Mouse (Mus musculus) cerebellum, adult (tissue): Measurements from ENCODE around the gene Cdh13.
A peak's percentile ranks its signal among the peaks of the same experiment; 100 is the strongest.

ENCODE experiments used
- ATAC-seq: cut with Nextera tagmentation; 2 replicates; pipeline ENCODE4 v1.9.2; 2017; ENCODE audit warnings: mild to moderate bottlenecking, moderate library complexity, mixed read lengths; ENCODE audit not compliant: insufficient number of reproducible peaks, low FRiP score, low TSS enrichment

The Cdh13 gene

GRCm38 (mm10) chr8:118378985-118379384, 95.5 kb downstream of the Cdh13 start:
- no peak for ATAC-seq

GRCm38 (mm10) chr8:118379657-118380056, 96.1 kb downstream of the Cdh13 start:
- no peak for ATAC-seq

DNA sequence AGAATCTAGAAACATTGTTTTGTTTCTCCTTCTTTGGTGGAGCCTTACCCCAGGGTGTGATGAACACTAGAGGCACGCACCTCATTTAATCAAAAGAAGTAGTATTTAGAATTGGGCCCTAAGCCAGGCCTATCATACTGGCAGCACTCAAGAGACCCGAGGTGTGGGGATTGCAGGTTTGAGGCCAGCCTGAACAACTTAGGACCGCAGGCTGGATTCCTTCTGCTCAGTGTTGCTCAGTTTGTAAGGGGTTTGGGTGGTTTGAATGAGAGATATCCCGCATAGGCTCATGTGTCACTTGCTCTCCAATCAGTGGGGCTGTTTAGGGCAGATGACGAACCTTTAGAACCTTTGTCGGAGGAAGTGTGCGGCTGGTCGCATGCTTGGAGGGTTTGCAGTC, 96.5 kb downstream of the Cdh13 start:
- no peak for ATAC-seq

- no peak for ATAC-seq
Observed at GRCm38 (mm10) chr8:118380782-118381181, 97.2 kb downstream of the Cdh13 start.

GRCm38 (mm10) chr8:118381641-118382040, 98.1 kb downstream of the Cdh13 start:
- ATAC-seq, result no peak

GRCm38 (mm10) chr8:118384314-118384713, 100.8 kb downstream of the Cdh13 start:
- no peak for ATAC-seq

- no peak for ATAC-seq
Observed at GRCm38 (mm10) chr8:118389456-118389855, 105.9 kb downstream of the Cdh13 start.

GRCm38 (mm10) chr8:118393909-118394650, 110.5 kb downstream of the Cdh13 start:
- peak; percentile 46 for ATAC-seq

GRCm38 (mm10) chr8:118395178-118395577, 111.6 kb downstream of the Cdh13 start:
- ATAC-seq, result no peak

DNA sequence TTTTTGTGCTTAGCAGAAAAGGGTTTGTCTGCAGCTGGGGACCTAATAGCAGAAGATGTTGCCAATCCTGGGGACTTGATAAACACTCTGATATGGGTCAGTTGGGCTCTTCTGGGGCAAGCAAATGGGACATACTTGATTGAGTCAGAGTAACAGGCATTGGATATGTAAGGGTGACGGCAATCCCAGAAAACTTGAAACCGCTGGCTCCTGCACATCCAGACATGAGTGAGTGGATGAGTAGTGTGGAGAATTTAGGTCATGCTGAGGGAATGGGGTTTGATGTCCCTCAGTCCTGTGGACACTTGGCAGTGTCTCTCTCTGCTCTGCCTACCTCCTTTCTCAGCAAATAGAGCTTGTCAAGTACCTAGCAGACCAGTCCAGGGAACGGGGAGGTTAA, 121.3 kb downstream of the Cdh13 start:
- no peak for ATAC-seq

DNA sequence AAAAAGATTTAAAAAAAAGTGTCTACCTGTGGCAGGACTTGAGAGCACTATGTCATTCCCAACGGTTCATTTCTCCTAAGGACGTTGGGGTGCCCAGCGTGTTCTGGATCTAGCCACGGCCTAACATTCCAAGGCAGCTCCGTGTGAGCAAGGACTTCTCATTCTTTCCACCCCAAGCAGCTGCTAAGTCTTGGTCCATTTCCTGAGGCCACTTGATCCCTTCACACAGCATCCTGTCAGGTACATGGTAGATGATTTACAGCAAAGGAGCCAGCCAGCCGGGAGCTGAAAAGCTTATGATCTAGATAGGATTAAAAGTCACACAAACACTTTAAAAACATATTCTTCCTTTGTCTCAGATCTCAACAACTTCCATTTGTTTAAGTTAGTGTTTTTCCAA, 123.8 kb downstream of the Cdh13 start:
- no peak for ATAC-seq

- no peak for ATAC-seq
Observed at GRCm38 (mm10) chr8:118409396-118409795, 125.9 kb downstream of the Cdh13 start.

- no peak for ATAC-seq
Observed at GRCm38 (mm10) chr8:118410341-118410970, 126.9 kb downstream of the Cdh13 start.

- no peak for ATAC-seq
Observed at GRCm38 (mm10) chr8:118415672-118416071, 132.1 kb downstream of the Cdh13 start.

DNA sequence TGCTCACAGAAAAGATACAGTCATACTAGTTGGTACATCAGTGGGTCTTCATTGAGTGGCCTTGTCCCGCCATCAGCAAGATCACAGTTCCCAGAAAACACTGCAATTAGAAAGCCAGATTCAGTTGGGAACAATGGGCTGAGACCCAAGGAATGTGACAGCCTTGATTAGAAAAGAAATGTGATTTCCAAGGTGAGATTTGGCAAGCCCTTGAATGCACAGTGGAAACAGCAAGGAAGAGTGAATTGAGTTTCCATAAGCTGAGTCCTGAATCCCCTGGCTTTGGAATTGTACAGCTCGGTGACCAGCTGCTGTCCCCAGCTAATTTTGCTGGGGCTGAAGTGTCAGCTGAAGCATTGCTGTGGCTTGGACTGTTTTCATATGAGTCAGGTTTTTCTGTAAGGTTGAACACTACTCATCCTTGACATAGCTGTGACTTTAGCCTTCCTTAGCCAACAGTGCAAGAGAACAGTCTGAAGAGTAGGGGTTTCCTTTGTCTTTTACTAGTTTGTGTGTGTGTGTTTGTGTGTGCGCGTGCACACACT, 133.3 kb downstream of the Cdh13 start:
- no peak for ATAC-seq

DNA sequence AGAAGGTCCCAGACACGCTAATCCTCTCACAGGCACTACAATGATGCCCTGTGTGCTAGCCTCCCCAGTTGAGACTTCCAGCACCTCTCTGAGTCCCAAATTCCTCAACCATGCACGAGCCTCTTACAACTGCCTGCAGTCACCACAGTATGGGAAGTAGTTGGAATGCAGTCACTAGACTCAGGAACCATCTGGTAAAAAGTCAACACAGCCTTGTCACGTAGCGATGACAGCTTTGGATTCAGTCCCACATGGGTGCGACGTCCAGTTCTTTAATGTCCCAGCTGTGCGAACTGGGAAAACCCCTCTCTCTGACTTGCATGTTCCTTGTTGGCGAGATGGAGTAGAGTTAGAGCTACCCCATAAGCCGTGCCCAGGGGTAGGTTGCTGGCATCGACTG, 139.1 kb downstream of the Cdh13 start:
- no peak for ATAC-seq

DNA sequence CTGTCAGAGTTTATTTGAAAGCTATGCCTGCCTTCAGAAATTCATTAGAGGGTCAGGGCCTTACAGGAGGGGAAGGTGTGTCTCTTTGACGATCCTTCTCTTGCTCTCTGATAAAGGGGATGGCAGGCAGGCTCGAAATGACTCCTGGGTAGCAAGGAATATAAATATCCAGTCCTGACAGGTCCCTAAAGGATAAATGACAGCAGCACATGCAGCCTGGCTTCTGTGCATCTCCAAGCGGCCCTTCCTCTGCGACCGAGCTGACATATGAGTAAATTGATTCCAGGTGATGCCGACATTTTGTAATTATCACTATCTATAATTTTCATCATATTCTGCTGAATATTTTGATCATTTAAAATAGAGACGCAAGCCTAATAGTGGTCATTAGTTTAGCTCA, 145.4 kb downstream of the Cdh13 start:
- ATAC-seq, result no peak

- ATAC-seq, result no peak
Observed at GRCm38 (mm10) chr8:118431731-118432440, 148.4 kb downstream of the Cdh13 start.

GRCm38 (mm10) chr8:118433553-118434180, 150.1 kb downstream of the Cdh13 start:
- ATAC-seq, result no peak

DNA sequence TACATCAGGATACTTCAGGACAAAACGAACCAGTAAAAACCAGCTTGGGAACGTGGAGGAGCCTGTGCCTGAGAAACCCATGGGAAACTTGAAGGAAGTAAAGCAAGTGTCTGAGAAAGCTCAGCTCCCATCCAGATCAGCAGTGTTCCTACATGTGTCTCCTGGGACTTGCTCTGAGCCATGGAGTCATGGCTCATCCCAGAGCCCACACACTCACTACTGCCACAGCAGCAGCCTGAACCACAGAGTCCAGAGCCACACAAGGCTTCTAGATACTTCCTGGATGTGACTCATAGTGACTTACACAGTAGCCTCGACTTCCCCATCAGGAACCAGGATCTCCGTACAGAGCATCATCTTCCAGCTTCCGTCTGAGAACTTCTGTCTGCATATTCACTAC, 153.2 kb downstream of the Cdh13 start:
- ATAC-seq, result no peak

GRCm38 (mm10) chr8:118437152-118437551, 153.6 kb downstream of the Cdh13 start:
- no peak for ATAC-seq
